Mouse (Mus musculus): ENCODE measurements around the gene Prss47. TPM values are rescaled to one million over a fixed set of nuclear protein-coding genes. Genes with fewer than 3 reads are reported as not detected.

Gene Prss47
- not detected in 2 replicates for polyA plus RNA-seq (2011; ENCODE audit: insufficient read depth, insufficient read length, low read depth, missing spikeins)

DNA sequence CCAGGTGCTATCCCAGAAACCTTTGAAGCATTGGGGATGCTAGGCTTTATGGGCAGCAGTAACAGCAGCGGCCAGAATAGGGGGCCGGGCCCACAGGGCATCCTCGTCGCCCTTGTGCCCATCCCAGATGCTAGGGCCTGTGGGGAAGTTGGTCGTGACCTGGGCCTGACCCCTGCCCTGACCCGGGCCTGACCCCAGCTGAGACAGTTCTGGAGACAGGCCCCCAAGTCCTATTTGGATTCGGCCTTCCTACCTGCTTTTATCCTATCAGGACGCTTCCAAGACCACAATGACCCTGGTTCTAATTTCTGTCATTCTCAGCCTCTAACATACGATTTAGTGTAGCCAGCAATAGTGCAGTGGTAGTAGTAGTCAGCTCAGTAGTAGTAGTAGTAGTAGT, at the start of gene Prss47:
TSS of gene Prss47 (minus strand) at position 101 of the 400 bp plus-strand sequence.
- Histone ChIP-seq H3K27ac (ENCODE audit: insufficient read depth, low read length) (no peak within 1 kb of the TSS), H3K4me1 (ENCODE audit: control insufficient read depth, insufficient read depth, low read length) (no peaks in the 10 kb centered on the region), H3K9ac (ENCODE audit: low read depth, poor library complexity, severe bottlenecking) (no peak within 1 kb of the TSS), H3K27me3 (ENCODE audit: control insufficient read depth, insufficient read depth, low read length, poor library complexity, severe bottlenecking) (no peaks in the 10 kb centered on the region), H3K36me3 (ENCODE audit: control insufficient read depth, insufficient read depth, low read length, poor library complexity, severe bottlenecking) (no peaks in the 10 kb centered on the region), H3K9me3 (replicated peaks; ENCODE audit: control insufficient read depth, insufficient read depth, low read length, poor library complexity, severe bottlenecking) (no peaks in the 10 kb centered on the region), H3K4me3 (ENCODE audit: low read depth, low read length) (no peak within 1 kb of the TSS)
- no peak for TF ChIP-seq CTCF (IDR thresholded peaks at IDR 0.05; ENCODE audit: low read depth, low read length)
- no peak for TF ChIP-seq EP300 (IDR thresholded peaks at IDR 0.05; ENCODE audit: insufficient read depth, low read depth, low read length)
- no peak for TF ChIP-seq POLR2A (IDR thresholded peaks at IDR 0.05; ENCODE audit: insufficient read depth, low read length)

DNA sequence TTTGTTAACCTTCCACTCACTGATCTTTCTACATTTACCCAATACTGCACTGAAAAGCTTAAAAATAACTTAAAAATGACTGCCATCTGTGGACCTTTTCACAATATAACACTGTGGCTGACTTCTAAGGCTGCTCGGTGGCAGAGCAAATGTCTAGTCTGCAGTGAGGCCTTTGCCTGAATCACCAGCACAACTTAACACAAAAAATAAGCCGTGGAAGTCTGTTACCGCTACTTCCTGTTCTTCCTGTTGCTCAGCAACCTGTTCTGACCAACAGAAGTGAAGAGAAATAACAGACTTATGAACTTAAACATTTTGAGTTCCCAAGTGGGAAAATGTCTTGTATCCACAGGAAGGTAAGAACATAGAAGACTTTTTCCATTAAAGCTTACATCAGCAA, 48.7 kb upstream of the Prss47 start:
- no peak overlapping the region for H3K4me3 ChIP-seq (ENCODE audit: low read depth, low read length)
- no peak overlapping the region for H3K9ac ChIP-seq (ENCODE audit: low read depth, poor library complexity, severe bottlenecking)
- H3K27ac ChIP-seq (ENCODE audit: insufficient read depth, low read length) = no peak overlapping the region
- no peak for TF ChIP-seq CTCF (IDR thresholded peaks at IDR 0.05; ENCODE audit: low read depth, low read length)
- TF ChIP-seq POLR2A (IDR thresholded peaks at IDR 0.05; ENCODE audit: insufficient read depth, low read length) = no peak
- no peak for TF ChIP-seq EP300 (IDR thresholded peaks at IDR 0.05; ENCODE audit: insufficient read depth, low read depth, low read length)
- no peaks in the 10 kb centered on the region for H3K4me1 ChIP-seq (ENCODE audit: control insufficient read depth, insufficient read depth, low read length)
- no peaks in the 10 kb centered on the region for H3K27me3 ChIP-seq (ENCODE audit: control insufficient read depth, insufficient read depth, low read length, poor library complexity, severe bottlenecking)
- H3K9me3 ChIP-seq (replicated peaks; ENCODE audit: control insufficient read depth, insufficient read depth, low read length, poor library complexity, severe bottlenecking) = no peaks in the 10 kb centered on the region
- no peaks in the 10 kb centered on the region for H3K36me3 ChIP-seq (ENCODE audit: control insufficient read depth, insufficient read depth, low read length, poor library complexity, severe bottlenecking)

DNA sequence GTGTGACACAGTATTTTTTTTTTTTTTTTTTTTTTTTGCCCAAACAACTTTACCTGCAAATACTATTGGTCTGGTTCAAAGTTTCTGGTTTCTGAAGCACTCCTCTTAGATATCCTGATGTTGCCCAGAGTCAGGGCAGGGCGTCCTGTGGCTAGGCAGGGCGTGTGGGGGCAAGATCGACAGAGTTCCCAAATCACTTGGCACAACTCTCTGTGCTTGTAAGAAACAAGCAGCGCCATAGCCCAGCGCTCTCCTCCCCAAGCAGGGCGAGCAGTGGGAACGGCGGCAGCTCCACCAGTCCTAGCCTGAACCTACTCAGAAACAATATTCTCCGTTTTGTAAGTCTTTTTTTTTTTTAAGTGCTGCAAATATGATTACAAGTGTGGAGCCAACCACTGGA, 48.1 kb upstream of the Prss47 start:
- TF ChIP-seq CTCF (IDR thresholded peaks at IDR 0.05; ENCODE audit: low read depth, low read length) (no peak), EP300 (IDR thresholded peaks at IDR 0.05; ENCODE audit: insufficient read depth, low read depth, low read length) (no peak), POLR2A (IDR thresholded peaks at IDR 0.05; ENCODE audit: insufficient read depth, low read length) (no peak)
- no peak overlapping the region for H3K27ac ChIP-seq (ENCODE audit: insufficient read depth, low read length)
- H3K9me3 ChIP-seq (replicated peaks; ENCODE audit: control insufficient read depth, insufficient read depth, low read length, poor library complexity, severe bottlenecking) = no peaks in the 10 kb centered on the region

DNA sequence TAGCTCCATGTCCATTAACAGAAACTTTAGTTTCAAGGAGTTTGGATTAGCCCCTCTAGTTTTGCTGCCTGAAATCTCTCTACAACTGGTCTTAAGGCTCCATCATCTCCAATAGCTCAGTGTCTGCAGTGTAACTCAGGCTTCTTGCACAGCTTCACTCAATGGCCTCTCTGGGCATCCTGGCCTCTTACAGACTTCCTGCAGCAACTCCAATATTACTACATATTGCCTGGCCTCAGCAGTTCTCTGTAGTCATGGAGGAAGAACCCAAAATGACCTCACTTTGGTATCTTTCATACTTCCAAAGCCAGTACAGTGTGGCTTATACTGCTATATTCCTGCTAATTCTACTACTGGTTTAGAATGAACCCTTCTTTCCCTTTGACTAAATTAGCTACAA, 44.5 kb upstream of the Prss47 start:
- Histone ChIP-seq H3K36me3 (ENCODE audit: control insufficient read depth, insufficient read depth, low read length, poor library complexity, severe bottlenecking) (no peaks in the 10 kb centered on the region), H3K27me3 (ENCODE audit: control insufficient read depth, insufficient read depth, low read length, poor library complexity, severe bottlenecking) (no peaks in the 10 kb centered on the region), H3K27ac (ENCODE audit: insufficient read depth, low read length) (no peak overlapping the region), H3K9me3 (replicated peaks; ENCODE audit: control insufficient read depth, insufficient read depth, low read length, poor library complexity, severe bottlenecking) (no peaks in the 10 kb centered on the region), H3K9ac (ENCODE audit: low read depth, poor library complexity, severe bottlenecking) (no peak overlapping the region), H3K4me1 (ENCODE audit: control insufficient read depth, insufficient read depth, low read length) (no peaks in the 10 kb centered on the region), H3K4me3 (ENCODE audit: low read depth, low read length) (no peak overlapping the region)
- no peak for TF ChIP-seq POLR2A (IDR thresholded peaks at IDR 0.05; ENCODE audit: insufficient read depth, low read length)
- TF ChIP-seq EP300 (IDR thresholded peaks at IDR 0.05; ENCODE audit: insufficient read depth, low read depth, low read length) = no peak
- TF ChIP-seq CTCF (IDR thresholded peaks at IDR 0.05; ENCODE audit: low read depth, low read length) = no peak

More for the DNA sequence above, 48.1 kb upstream of the Prss47 start:
- Histone ChIP-seq H3K36me3 (ENCODE audit: control insufficient read depth, insufficient read depth, low read length, poor library complexity, severe bottlenecking) (no peaks in the 10 kb centered on the region), H3K27me3 (ENCODE audit: control insufficient read depth, insufficient read depth, low read length, poor library complexity, severe bottlenecking) (no peaks in the 10 kb centered on the region), H3K4me1 (ENCODE audit: control insufficient read depth, insufficient read depth, low read length) (no peaks in the 10 kb centered on the region), H3K4me3 (ENCODE audit: low read depth, low read length) (no peak overlapping the region), H3K9ac (ENCODE audit: low read depth, poor library complexity, severe bottlenecking) (no peak overlapping the region)

DNA sequence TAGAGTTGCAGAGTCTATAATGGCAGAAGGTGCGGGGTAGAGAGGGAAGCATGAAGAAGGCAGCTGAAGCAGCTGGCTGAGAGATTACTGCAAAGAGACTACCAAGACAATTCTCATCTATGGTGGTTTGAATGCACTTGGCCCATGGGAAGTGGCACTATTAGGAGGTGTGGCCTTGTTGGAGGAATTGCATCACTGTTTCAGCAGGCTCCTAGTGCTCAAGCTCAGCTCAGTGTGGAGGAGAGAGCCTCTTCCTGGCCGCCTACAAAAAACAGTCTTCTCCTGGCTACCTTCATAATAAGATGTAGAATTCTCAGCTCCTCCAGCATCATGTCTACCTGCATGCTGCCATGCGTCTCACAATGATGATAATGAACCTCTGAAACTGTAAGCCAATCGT, 43.4 kb upstream of the Prss47 start:
- Histone ChIP-seq H3K27ac (ENCODE audit: insufficient read depth, low read length) (no peak overlapping the region), H3K36me3 (ENCODE audit: control insufficient read depth, insufficient read depth, low read length, poor library complexity, severe bottlenecking) (no peaks in the 10 kb centered on the region), H3K4me1 (ENCODE audit: control insufficient read depth, insufficient read depth, low read length) (no peaks in the 10 kb centered on the region), H3K9ac (ENCODE audit: low read depth, poor library complexity, severe bottlenecking) (no peak overlapping the region), H3K27me3 (ENCODE audit: control insufficient read depth, insufficient read depth, low read length, poor library complexity, severe bottlenecking) (no peaks in the 10 kb centered on the region), H3K9me3 (replicated peaks; ENCODE audit: control insufficient read depth, insufficient read depth, low read length, poor library complexity, severe bottlenecking) (no peaks in the 10 kb centered on the region), H3K4me3 (ENCODE audit: low read depth, low read length) (no peak overlapping the region)
- TF ChIP-seq EP300 (IDR thresholded peaks at IDR 0.05; ENCODE audit: insufficient read depth, low read depth, low read length) (no peak), CTCF (IDR thresholded peaks at IDR 0.05; ENCODE audit: low read depth, low read length) (no peak), POLR2A (IDR thresholded peaks at IDR 0.05; ENCODE audit: insufficient read depth, low read length) (no peak)

DNA sequence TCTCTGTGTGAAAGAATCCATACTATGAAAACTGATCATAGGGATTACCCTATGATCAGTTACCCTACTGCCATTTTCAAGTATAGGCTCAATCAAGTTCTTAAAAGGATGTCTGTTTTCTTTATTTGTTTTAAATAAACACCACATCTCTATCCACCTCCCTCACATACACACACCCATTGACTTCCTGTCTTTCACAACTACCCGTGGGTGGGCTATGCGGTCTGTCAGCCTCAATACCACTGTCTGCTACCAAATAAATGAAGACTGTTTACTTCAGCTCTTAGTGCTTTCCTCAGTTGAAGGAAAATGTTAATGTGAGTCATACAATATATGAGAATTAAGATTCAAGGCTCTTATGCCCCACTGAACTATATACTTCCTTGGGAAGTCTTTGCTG, 17.4 kb upstream of the Prss47 start:
- H3K36me3 ChIP-seq (ENCODE audit: control insufficient read depth, insufficient read depth, low read length, poor library complexity, severe bottlenecking) = 0 out of 2 replicates have a peak, but pooled peaks cover 3% of the 10 kb centered on the region

More for the DNA sequence above, 17.4 kb upstream of the Prss47 start:
- no peak overlapping the region for H3K4me3 ChIP-seq (ENCODE audit: low read depth, low read length)
- H3K4me1 ChIP-seq (ENCODE audit: control insufficient read depth, insufficient read depth, low read length) = no peaks in the 10 kb centered on the region
- no peak overlapping the region for H3K27ac ChIP-seq (ENCODE audit: insufficient read depth, low read length)
- H3K27me3 ChIP-seq (ENCODE audit: control insufficient read depth, insufficient read depth, low read length, poor library complexity, severe bottlenecking) = no peaks in the 10 kb centered on the region
- H3K9me3 ChIP-seq (replicated peaks; ENCODE audit: control insufficient read depth, insufficient read depth, low read length, poor library complexity, severe bottlenecking) = no peaks in the 10 kb centered on the region
- TF ChIP-seq CTCF (IDR thresholded peaks at IDR 0.05; ENCODE audit: low read depth, low read length) (no peak), EP300 (IDR thresholded peaks at IDR 0.05; ENCODE audit: insufficient read depth, low read depth, low read length) (no peak), POLR2A (IDR thresholded peaks at IDR 0.05; ENCODE audit: insufficient read depth, low read length) (no peak)
- H3K9ac ChIP-seq (ENCODE audit: low read depth, poor library complexity, severe bottlenecking) = no peak overlapping the region
